Mouse (Mus musculus) monocyte, adult 59 days (primary cell): ENCODE measurements around the gene Pacs1. TPM values are rescaled to one million over a fixed set of nuclear protein-coding genes. Genes with fewer than 3 reads are reported as not detected.

Source experiments
- total RNA-seq, 2 experiments: library from RNA; stranded (reverse); gene quantifications; one replicate each; pipeline ENCODE4 v1.2.4; 2023

Gene Pacs1
- 10 to 100 TPM; 53.1 to 60.2 TPM for total RNA-seq

DNA sequence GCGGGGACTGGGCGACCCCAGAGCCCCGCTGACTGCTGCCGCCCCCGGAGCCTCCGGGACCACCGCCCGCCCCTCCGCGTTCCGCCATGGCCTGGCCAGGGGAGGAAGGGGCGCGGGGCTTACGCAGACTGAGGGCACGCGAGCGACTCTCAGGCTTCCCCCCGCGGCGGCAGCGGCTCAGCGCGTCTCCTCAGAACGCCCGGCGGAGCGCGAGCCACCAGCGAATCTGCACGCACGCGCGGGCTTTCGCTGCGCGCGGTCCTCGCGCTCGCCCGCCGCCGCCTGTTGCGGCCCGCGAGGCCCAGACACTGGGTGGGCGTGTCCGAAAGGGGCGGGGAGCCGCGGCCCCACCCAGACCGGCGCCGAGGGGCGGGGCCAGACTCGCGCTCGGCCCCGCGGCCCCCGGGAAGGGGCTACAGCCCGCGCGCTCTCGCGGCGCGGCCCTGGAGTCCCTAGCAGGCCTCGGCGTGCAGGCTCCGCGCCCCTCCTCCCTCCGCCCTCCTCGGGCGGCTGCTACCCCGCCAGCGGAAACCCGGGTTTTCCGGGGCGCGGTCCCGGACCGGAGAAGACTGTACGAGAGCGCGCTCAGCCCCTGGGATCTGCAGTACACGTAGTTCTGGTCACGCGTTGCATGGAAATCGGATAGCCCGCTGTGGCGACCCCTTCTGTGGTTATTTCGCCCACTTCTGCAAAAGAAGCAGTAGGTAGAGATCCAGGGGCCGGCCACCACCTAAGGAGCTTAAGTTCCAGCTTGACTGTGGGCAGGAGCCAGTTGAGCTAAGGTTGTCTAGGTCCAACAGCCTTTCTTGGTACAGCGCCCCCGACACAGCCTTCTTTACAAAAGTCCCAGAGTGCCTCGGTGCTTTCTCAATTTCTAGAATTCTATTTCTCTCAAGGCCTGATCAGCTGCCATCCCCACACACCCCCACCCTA is at the start of gene Pacs1:
TSS of gene Pacs1 (minus strand) at position 319 of the 933 bp plus-strand sequence.

DNA sequence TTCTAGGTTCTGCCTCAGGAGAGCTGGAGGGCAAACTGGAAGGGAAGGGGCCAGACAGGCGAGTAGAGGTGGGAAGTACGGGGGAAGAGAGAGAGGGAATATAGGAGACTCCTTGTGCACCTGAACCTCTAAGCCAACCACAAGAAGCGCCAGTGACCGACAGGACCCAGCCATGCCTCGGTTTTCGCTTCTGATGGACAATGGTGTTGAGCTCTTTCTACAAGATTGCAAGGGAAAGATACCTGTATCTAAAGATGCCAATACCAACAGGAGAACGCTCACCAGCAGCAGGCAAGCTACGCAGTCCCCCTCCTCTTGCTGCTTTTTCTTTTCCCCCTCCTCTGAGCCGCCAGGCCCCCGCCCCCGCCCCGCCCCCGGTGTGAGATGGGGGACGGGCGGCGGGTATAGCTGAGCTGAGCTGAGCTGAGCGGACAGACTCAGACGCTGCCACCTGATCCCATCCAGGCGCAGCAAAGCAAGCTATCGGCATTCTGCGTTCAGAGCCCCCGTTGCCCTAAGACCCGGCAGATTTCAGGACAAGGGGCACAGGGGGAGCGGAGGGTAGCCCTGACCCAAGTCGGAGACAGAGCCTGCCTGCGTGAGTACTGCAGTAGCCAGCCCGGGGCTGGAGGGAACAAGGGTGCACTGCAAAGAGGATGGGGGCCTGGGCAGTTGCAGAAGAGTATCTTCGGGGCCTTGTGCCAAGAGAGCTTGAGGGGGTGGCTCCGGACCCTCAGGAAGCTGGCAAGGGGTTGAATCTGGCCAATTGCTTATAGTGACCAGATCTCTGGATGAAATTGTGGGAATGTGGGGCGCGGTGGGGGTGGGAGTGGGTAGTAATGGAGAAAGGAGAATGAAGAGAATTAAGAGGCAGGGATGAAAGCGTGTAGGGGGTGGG is 25.2 kb upstream of the Pacs1 start, which contains the start of gene Gal3st3:
TSS of gene Gal3st3 (plus strand) at position 429 of the 898 bp plus-strand sequence.

DNA sequence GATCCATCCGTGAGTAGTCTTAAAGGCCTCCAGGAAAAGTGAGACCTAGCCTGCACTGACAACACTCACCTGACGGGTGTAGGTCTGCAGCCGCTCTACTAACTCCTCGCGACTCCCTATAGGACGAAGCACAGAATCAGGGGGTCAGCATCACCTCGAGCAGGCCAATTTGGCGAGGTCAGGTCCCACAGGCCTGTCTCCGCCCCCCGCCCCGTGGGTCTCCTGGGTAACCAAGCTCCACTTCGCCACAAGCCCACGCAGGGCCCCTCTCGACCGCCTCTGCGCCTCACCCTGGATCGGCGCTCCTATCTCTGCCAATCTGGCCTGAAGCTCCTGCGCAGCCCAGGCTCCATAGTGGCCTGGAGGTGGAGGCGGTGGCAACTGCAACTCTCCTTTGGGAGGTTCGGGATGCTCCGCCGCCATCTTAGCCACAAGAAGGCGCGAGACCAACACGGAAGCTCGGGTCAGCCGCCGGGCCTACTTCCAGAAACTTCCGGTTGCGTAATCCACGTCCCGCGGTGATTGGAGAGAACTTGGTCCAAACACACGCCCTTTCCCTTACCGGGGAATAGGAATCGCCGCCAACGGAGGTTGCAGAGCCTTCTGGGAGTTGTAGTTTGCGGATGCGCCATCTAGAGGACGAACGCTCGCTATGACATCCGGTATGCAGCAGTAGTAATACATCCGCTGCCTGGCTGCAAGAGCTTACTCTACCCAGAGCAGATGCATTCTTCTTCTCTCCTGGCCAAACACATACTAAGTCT is 22.2 kb upstream of the Pacs1 start, which contains the start of gene Sf3b2:
TSS of gene Sf3b2 (minus strand) at position 484 of the 764 bp plus-strand sequence.

DNA sequence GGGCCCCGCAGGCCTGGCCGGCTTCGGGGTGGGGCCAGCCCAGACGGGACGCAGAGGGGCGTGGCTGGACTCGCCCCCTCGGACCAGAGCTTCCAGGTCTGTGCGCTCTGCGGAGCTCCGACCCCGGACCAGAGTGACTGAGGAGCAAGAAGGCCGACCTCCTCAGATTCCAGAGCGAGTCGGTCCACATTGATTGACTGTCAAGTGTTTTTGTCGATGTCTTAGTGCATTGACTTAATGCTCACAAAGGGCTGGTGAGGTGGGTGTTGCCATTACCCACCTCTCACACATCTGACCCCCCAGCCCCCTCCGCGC is 154.6 kb downstream of the Pacs1 start, which contains the start of gene Klc2:
TSS of gene Klc2 (minus strand) at position 177 of the 315 bp plus-strand sequence.

DNA sequence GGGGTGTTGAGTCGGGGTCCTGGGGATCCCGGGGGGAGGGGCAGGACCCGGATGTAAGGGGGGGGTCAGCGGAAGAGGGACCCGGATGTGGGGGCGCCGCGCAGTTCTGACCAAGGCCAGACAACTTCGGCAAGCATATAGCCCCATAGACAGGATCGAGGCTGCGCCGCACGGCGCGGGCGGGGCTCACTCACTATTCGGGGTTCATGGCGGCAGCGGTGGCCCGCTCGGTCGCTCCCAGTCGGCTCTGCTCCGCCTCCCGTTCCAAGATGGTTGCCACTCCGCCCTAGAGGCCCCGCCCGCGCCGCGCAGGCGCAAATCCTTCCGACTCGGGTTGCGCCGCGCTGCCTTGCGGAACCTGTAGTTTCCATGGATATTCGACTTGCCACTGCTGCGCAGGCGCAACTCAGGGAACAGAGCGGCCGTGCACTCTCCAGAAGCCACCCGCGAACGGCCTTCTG is 166.2 kb downstream of the Pacs1 start, which contains the start of gene Rab1b:
TSS of gene Rab1b (minus strand) at position 342 of the 461 bp plus-strand sequence.

DNA sequence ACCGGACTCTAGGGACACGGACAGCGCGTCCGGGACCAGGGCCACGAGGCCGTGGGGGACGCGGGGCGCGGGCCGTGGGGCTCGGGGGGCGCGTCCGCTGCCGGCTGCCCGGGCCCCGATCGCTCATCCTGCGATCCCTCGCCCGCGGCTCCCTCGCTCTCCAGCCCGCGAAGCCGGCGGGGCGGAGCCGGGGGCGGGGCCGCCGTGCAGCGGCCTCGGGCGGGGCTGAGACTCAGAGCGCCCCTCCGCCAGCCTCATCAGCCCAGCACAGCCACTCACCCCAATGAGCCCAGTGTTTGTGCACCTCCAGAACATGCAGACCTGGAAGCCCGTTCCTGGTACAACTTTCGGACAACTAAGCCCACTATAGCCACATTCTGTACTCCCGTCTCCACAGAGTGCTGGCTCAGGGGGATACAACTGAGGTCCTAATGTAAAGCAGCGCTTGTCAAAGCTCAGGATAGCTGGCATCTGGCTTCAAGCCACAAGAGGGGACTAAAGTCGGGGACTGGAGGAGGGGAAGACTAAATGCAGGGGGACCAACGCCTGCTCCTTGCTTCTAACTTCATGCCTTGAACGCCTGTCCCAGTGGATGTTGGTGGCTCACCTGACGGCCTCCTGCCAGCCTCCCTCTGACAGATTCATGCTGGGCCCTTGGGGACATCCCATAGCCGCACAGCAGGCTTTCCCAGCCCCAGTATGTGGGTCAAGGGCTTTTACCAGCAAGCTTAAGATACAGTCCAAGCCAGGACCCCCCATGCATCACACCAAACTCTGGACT is 174.4 kb downstream of the Pacs1 start, which contains the start of gene Cnih2:
TSS of gene Cnih2 (minus strand) at position 159 of the 781 bp plus-strand sequence.

DNA sequence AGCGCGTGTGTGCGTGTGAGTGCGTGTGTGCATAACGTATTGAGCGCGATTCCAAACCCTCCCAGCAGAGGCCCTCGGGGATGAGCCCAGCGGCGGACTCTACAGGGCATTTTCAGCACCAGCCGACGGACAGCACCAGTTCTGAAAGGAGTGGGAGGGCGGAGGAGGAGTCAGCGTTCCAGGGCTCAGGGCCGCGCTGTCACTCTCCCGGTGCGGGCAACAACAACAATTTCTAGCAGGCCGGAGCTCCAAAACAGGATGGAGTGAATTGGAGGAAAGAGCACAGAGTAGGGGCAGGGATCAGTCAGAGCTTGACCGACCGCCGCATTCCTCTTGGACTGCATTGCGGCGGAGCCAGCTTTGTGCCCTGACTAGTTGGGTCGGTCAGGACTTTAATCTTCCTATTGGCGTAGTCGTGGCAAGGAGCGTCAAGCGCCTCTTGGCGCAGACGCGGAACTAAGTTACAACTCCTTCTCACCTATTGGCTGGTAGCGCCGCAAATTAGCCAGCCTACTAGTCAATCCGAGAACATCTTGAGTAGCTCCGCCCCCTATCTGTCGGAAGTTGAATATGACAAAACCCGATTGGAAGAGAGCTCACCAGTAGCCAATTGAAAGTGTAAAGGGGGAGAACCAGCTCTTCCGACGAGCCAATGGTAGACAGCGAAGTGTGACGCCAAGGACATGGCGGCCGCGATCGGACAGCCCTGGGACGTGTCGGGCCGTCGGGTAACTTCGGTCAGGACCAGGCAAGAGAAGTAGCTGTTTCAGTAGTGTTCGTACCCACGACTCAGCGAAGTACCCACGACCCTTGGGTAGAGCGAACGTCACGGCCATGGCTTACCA is 184.8 kb downstream of the Pacs1 start, which contains the start of gene Yif1a:
TSS of gene Yif1a (plus strand) at position 655 of the 845 bp plus-strand sequence.

DNA sequence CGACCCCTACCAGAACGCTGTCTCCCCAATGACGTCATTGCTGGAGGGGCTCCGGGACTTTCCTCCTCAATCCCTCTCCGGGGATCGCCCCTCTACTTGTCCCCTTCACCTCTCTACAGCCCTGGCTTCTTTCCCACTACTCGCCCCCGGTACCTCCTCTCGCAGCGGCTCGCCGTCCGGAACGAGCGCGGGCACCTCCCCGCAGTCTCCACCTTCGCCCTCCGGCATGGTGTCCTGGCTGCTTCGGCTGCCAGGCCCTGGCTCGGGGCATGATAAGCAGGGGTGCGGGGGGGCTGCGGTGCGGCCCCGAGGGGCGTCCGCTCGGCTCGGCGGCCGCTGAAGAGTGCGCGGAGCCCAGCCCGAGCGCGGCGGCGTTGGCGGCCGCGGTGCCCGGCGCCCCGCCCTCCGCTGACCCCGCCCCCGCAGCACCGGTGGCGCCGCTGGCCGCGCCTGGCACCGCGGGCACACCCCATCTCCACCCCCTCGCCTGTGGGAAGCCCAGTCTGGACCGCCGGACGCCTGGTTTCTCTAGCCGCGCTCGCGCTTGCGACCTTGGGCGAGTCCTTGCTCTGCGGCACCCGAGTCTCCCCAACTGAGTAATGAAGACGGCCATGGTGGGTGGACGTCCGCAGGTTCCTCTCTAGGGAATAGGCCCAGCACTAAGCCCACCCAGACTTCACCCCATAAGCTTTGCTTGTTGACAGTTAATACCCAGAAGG is 187.6 kb downstream of the Pacs1 start, which contains the start of gene Tmem151a:
TSS of gene Tmem151a (minus strand) at position 387 of the 719 bp plus-strand sequence.

Other genes starting within 250 kb of the Pacs1 start
- gene Slc29a2, start 249.3 kb downstream of the Pacs1 start, total RNA-seq = 1 to 10 TPM; 3.9 to 6.4 TPM
- gene B4gat1, start 234.3 kb downstream of the Pacs1 start, total RNA-seq = 10 to 100 TPM in 1 of 2 experiments, 1 to 10 TPM in 1; 9.0 to 12.8 TPM
- gene AC124502.3, start 234.2 kb downstream of the Pacs1 start, total RNA-seq = 1 to 10 TPM in 1 of 2 experiments, under 1 TPM in 1; 0.46 to 2.7 TPM
- gene Brms1, start 231.8 kb downstream of the Pacs1 start, total RNA-seq = 10 to 100 TPM; 55.4 to 63.3 TPM
- gene Rin1, start 222.6 kb downstream of the Pacs1 start, total RNA-seq = 1 to 10 TPM; 2.5 to 2.6 TPM
- gene Cd248, start 205.0 kb downstream of the Pacs1 start, total RNA-seq = under 1 TPM in 1 of 2 experiments, not detected in 1; 0.46 TPM
- gene Tmem151a, start 187.6 kb downstream of the Pacs1 start, total RNA-seq = 1 to 10 TPM in 1 of 2 experiments, under 1 TPM in 1; 0.89 to 3.0 TPM
- gene Yif1a, start 184.6 kb downstream of the Pacs1 start, total RNA-seq = 10 to 100 TPM; 24.5 to 29.6 TPM
- under 1 TPM; 0.60 to 0.79 TPM for gene Cnih2, start 174.6 kb downstream of the Pacs1 start, total RNA-seq
- gene Rab1b, start 166.0 kb downstream of the Pacs1 start, total RNA-seq = 100 to 1,000 TPM; 138 to 140 TPM
- 10 to 100 TPM; 18.8 to 23.2 TPM for gene Klc2, start 154.6 kb downstream of the Pacs1 start, total RNA-seq
- gene Sf3b2, start 22.3 kb upstream of the Pacs1 start, total RNA-seq = 100 to 1,000 TPM; 156 to 186 TPM
- not detected for gene Gal3st3, start 25.2 kb upstream of the Pacs1 start, total RNA-seq
- not detected for gene Catsper1, start 62.6 kb upstream of the Pacs1 start, total RNA-seq
- not detected for gene Cst6, start 76.5 kb upstream of the Pacs1 start, total RNA-seq
- gene Eif1ad, start 93.6 kb upstream of the Pacs1 start, total RNA-seq = 10 to 100 TPM; 17.1 to 24.3 TPM
- gene Banf1, start 94.0 kb upstream of the Pacs1 start, total RNA-seq = 10 to 100 TPM; 59.5 to 66.0 TPM
- 100 to 1,000 TPM; 129 to 130 TPM for gene Sart1, start 115.6 kb upstream of the Pacs1 start, total RNA-seq
- not detected for gene Tsga10ip, start 129.4 kb upstream of the Pacs1 start, total RNA-seq
- gene Drap1, start 151.9 kb upstream of the Pacs1 start, total RNA-seq = 100 to 1,000 TPM; 165 to 176 TPM
- 10 to 100 TPM; 46.9 to 52.7 TPM for gene AI837181, start 152.0 kb upstream of the Pacs1 start, total RNA-seq
- 1 to 10 TPM; 2.0 to 3.2 TPM for gene Fosl1, start 174.4 kb upstream of the Pacs1 start, total RNA-seq
- gene Ccdc85b, start 184.8 kb upstream of the Pacs1 start, total RNA-seq = 1 to 10 TPM; 3.7 to 4.6 TPM
- gene Fibp, start 187.5 kb upstream of the Pacs1 start, total RNA-seq = 10 to 100 TPM; 80.6 to 81.0 TPM
- under 1 TPM; 0.46 to 0.73 TPM for gene Ctsw, start 195.4 kb upstream of the Pacs1 start, total RNA-seq
- gene Efemp2, start 200.8 kb upstream of the Pacs1 start, total RNA-seq = 1 to 10 TPM; 5.1 to 6.7 TPM
- 10 to 100 TPM; 16.7 to 17.4 TPM for gene Mus81, start 215.3 kb upstream of the Pacs1 start, total RNA-seq
- 1,000 to 10,000 TPM; 1,345 to 1,440 TPM for gene Cfl1, start 217.3 kb upstream of the Pacs1 start, total RNA-seq
- 1 to 10 TPM; 1.3 to 1.4 TPM for gene 1700020D05Rik, start 230.7 kb upstream of the Pacs1 start, total RNA-seq
- 1 to 10 TPM; 2.0 to 4.9 TPM for gene Snx32, start 237.4 kb upstream of the Pacs1 start, total RNA-seq